Mouse (Mus musculus) macrophage (primary cell): ENCODE measurements around the gene Slc7a6. TPM values are rescaled to one million over a fixed set of nuclear protein-coding genes. Genes with fewer than 3 reads are reported as not detected.
A peak's percentile ranks its signal among the peaks of the same experiment; 100 is the strongest.

Experiments
- H3K27ac ChIP-seq: fragments of 350-480 bp; formaldehyde crosslinking; 2 replicates; pipeline ENCODE4 v1.9.0; 2021
- H3K36me3 ChIP-seq: fragments of 350-480 bp; formaldehyde crosslinking; 2 replicates; pipeline ENCODE4 v1.9.0; 2021; ENCODE audit errors: inconsistent target
- H3K4me3 ChIP-seq: fragments of 350-480 bp; formaldehyde crosslinking; 2 replicates; pipeline ENCODE4 v1.9.0; 2021; ENCODE audit errors: inconsistent target
- H3K79me2 ChIP-seq: fragments of 350-480 bp; formaldehyde crosslinking; 2 replicates; pipeline ENCODE4 v1.9.0; 2021; ENCODE audit errors: inconsistent target
- WGBS: methylation state at CpG from one replicate; pipeline ENCODE4 v1.1.7; 2026; ENCODE audit warnings: inconsistent platforms; ENCODE audit not compliant: missing documents; 5-methylcytosine and 5-hydroxymethylcytosine counted together
- polyA plus RNA-seq: library from polyadenylated mRNA; stranded (reverse); fragments of 250-400 nt; gene quantifications from 3 replicates; pipeline ENCODE4 v1.2.4, GENCODE M21; 2018; ENCODE audit warnings: inconsistent platforms
- total RNA-seq, 78 experiments: library from RNA; depleted of rRNA; stranded (reverse); fragments of 250-400 nt; gene quantifications; 1 replicate in 9 of 78; 2 replicates in 24 of 78; 3 replicates in 43 of 78; 4 replicates in 2 of 78; pipeline ENCODE4 v1.2.4; 2018; ENCODE audit warnings: inconsistent platforms in 56 of 78

The Slc7a6 gene
- 10 to 100 TPM in 13 of 26 experiments, 1 to 10 TPM in 13; 4.6 to 16.6 (median 9.9) TPM for total RNA-seq (2018; cell fraction: chromatin; rRNA removed)
- 1 to 10 TPM; 3.3 to 5.8 (median 4.6) TPM for total RNA-seq (2018; cell fraction: cytosol; rRNA removed)
- total RNA-seq (2018; cell fraction: nucleus; rRNA removed): 10 to 100 TPM in 13 of 26 experiments, 1 to 10 TPM in 13; 3.4 to 26.8 (median 9.7) TPM
- 4.4 to 10.2 TPM (median 4.9 TPM) in 3 replicates for polyA plus RNA-seq

GRCm38 (mm10) chr8:106168356-106169016 lies at the start of gene Slc7a6:
TSS of gene Slc7a6 (plus strand) at chr8:106168857.
- H3K36me3 ChIP-seq: peaks cover 11% of the 10 kb centered on the region; the same call in 1 of the 2 replicates
- 2% methylated on average over 45 of the region's 59 CpGs for WGBS
- H3K4me3 ChIP-seq: peak within 1 kb of the TSS; percentile 63
- peaks cover 27% of the 10 kb centered on the region; the same call in 1 of the 2 replicates for H3K79me2 ChIP-seq
- 0 out of 2 replicates have a peak within 1 kb of the TSS, but pooled peaks have one; percentile 7 for H3K27ac ChIP-seq

GRCm38 (mm10) chr8:106123443-106123842 lies 45.2 kb upstream of the Slc7a6 start:
- Histone ChIP-seq H3K79me2 (no peaks in the 10 kb centered on the region), H3K27ac (no peak overlapping the region), H3K36me3 (peaks cover 15% of the 10 kb centered on the region; the same call in 1 of the 2 replicates), H3K4me3 (no peak overlapping the region)
- WGBS: 92% methylated on average over 3 of the region's 3 CpGs

- peaks cover 19% of the 10 kb centered on the region; the same call in 1 of the 2 replicates for H3K36me3 ChIP-seq
- no peaks in the 10 kb centered on the region for H3K79me2 ChIP-seq
- no peak overlapping the region for H3K4me3 ChIP-seq
- no peak overlapping the region for H3K27ac ChIP-seq
- WGBS: 92% methylated on average over 1 of the region's 1 CpGs
These were observed 42.6 kb upstream of the Slc7a6 start for GRCm38 (mm10) chr8:106126055-106126454.

GRCm38 (mm10) chr8:106127054-106127453 lies 41.6 kb upstream of the Slc7a6 start:
- WGBS: 77% methylated on average over 3 of the region's 3 CpGs

DNA sequence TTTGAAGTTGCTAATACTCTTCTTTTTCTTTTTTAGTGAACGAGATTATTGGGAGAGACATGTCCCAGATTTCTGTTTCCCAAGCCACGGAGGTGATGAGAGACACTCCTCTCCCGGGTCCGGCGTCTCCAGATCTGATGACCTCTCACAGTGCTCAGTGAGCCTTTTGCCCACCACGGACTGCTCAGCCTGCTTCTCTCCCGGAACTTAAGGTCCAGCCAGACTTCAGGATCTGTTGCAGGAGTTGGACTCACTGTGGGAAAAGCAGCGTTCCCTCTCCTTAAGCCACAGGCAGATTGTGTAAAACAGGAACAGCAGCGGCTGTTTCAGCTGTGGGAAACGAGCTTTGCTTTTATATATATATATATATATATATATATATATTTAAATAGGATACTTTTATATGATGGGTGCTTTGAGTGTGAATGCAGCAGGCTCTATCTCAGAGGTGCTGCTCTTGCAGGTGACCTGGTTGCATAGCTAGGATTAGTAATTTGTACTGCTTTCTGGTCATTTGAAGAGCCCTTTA lies 40.7 kb upstream of the Slc7a6 start:
- Histone ChIP-seq H3K36me3 (peaks cover 19% of the 10 kb centered on the region; the same call in 1 of the 2 replicates), H3K4me3 (no peak overlapping the region), H3K27ac (no peak overlapping the region), H3K79me2 (no peaks in the 10 kb centered on the region)
- 95% methylated on average over 10 of the region's 10 CpGs for WGBS

More at GRCm38 (mm10) chr8:106127054-106127453, 41.6 kb upstream of the Slc7a6 start:
- peaks cover 19% of the 10 kb centered on the region; the same call in 1 of the 2 replicates for H3K36me3 ChIP-seq
- H3K27ac ChIP-seq: no peak overlapping the region
- no peak overlapping the region for H3K4me3 ChIP-seq
- no peaks in the 10 kb centered on the region for H3K79me2 ChIP-seq

DNA sequence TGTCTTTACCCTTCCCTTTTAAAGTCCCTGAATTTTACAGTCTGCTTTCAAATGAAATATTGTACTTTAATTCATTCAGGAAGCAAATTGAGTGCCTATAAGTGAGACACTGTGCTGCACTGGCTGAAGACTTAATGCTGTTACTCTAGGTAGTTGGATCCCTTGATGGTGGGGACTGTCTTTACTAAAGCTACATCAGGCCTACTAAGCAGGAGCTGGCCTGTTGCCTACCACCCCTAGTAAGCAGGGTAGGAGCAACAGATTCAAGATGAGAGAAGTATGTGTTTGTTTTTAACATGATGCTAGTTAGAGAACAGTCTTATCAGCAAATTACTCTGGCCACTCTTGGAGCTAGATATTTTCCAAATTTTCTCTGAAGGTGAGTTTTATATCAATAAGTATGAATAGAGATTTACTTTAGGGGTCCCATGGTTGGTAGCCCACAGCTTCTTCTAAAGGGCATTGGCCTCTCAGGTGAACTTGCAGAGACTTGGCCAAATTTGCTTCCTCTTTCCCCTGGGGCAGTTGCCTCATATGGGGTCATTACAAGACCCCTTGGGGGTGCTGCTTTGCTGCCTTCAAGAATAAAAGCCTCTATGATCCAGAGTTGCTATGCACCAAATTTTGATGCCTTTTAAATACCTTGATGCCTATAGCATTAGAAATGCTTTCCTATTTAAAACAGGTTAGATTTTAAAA lies 39.3 kb upstream of the Slc7a6 start:
- no peaks in the 10 kb centered on the region for H3K79me2 ChIP-seq
- no peak overlapping the region for H3K4me3 ChIP-seq
- H3K27ac ChIP-seq: no peak overlapping the region
- H3K36me3 ChIP-seq: peaks cover 19% of the 10 kb centered on the region; the same call in 1 of the 2 replicates

DNA sequence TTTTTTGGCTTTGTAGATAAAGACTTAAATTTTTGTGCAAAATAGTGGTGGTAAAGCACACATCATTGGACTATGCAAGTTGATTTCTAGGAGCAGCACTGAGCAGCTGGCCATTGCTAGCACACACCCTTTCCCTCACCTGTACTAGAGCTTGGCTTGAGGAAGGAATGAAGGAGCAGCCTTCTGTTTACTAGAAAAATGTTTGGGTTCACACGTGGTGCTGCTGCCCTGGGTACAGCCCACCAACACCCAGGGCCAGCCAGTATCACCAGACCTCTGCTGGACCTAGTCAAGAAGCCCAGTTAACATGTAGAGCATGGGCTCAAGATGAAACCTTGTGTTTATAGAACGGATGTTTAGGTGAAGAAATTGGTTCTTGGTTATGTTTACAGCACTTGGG lies 38.7 kb upstream of the Slc7a6 start:
- peaks cover 19% of the 10 kb centered on the region; the same call in 1 of the 2 replicates for H3K36me3 ChIP-seq
- no peak overlapping the region for H3K4me3 ChIP-seq
- 86% methylated on average over 2 of the region's 2 CpGs for WGBS

GRCm38 (mm10) chr8:106130505-106130904 lies 38.2 kb upstream of the Slc7a6 start:
- 91% methylated on average over 2 of the region's 2 CpGs for WGBS
- H3K36me3 ChIP-seq: peaks cover 19% of the 10 kb centered on the region; the same call in 1 of the 2 replicates
- H3K27ac ChIP-seq: no peak overlapping the region
- H3K79me2 ChIP-seq: no peaks in the 10 kb centered on the region
- H3K4me3 ChIP-seq: no peak overlapping the region

More for the DNA sequence above, 38.7 kb upstream of the Slc7a6 start:
- Histone ChIP-seq H3K27ac (no peak overlapping the region), H3K79me2 (no peaks in the 10 kb centered on the region)

DNA sequence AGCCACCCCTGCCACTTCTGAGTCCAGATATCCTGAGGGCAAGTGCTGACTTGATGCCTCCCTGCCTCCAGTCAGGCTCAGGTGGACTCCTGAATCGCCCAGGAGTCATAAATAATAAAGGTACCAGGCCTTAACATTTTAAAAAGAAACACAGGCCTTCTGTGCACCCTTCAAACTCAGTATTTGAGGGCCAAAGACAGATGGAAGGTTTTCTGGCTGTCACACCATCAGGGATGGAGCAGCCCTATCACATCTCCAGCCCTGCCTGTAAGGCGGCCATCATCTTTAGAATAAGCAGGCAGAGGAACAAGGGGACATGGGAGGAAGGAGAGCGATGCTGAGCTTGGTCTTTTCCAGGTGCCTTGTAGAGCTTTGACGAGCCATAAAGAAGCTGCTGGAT lies 37.6 kb upstream of the Slc7a6 start:
- Histone ChIP-seq H3K4me3 (no peak overlapping the region), H3K36me3 (peaks cover 19% of the 10 kb centered on the region; the same call in 1 of the 2 replicates), H3K79me2 (no peaks in the 10 kb centered on the region), H3K27ac (no peak overlapping the region)
- 98% methylated on average over 4 of the region's 4 CpGs for WGBS

GRCm38 (mm10) chr8:106131488-106132222 lies 37.0 kb upstream of the Slc7a6 start:
- Histone ChIP-seq H3K27ac (no peak overlapping the region), H3K79me2 (no peaks in the 10 kb centered on the region), H3K36me3 (peaks cover 19% of the 10 kb centered on the region; the same call in 1 of the 2 replicates), H3K4me3 (no peak overlapping the region)
- 79% methylated on average over 7 of the region's 7 CpGs for WGBS

DNA sequence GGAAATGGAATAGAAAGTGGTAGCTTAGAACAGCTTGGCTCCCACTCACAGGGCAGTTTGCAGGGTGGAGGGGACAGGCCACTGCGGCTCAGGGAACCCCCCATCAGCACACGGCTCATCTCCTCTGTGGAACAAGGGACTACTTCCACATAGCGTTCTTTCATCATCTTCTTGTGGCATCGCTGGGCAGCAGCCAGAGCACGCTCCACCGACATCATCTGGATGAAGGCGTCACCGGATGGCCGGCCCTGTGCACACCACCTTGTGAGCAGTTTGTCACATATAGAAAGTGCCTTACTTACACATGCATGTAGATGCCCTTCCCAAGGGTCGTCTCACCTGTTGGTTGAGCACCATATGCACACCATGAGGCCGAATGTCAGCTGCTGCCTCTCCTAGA lies 36.3 kb upstream of the Slc7a6 start:
- no peak overlapping the region for H3K27ac ChIP-seq
- 74% methylated on average over 10 of the region's 11 CpGs for WGBS
- peaks cover 19% of the 10 kb centered on the region; the same call in 1 of the 2 replicates for H3K36me3 ChIP-seq
- no peaks in the 10 kb centered on the region for H3K79me2 ChIP-seq
- no peak overlapping the region for H3K4me3 ChIP-seq

GRCm38 (mm10) chr8:106133526-106133925 lies 35.1 kb upstream of the Slc7a6 start:
- H3K4me3 ChIP-seq: no peak overlapping the region
- no peaks in the 10 kb centered on the region for H3K79me2 ChIP-seq
- WGBS: 79% methylated on average over 13 of the region's 13 CpGs
- H3K36me3 ChIP-seq: peaks cover 17% of the 10 kb centered on the region; the same call in 1 of the 2 replicates
- no peak overlapping the region for H3K27ac ChIP-seq

DNA sequence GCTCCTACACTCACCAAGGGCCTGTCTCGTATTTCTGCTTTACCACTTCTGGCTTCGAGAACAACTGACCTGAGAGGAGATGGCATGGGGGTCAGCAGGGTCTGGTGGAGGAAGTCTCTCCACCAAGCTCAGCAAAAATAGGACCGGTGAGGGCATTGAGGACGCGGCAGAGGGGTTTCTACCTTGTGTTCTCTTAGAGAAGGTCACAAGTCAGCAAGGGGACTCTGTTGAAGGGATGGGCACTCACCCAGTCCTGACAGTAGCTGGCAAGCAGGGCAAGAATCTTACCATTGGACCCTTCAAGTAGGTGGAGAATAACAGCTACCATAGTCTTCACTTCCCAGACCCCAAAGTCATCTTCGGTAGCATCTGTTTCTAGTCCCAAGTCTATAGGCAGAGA lies 34.7 kb upstream of the Slc7a6 start:
- WGBS: 87% methylated on average over 6 of the region's 6 CpGs
- H3K4me3 ChIP-seq: no peak overlapping the region
- no peak overlapping the region for H3K27ac ChIP-seq
- peaks cover 12% of the 10 kb centered on the region; the same call in 1 of the 2 replicates for H3K36me3 ChIP-seq
- no peaks in the 10 kb centered on the region for H3K79me2 ChIP-seq
